Mouse (Mus musculus) heart, postnatal 0 days (tissue): Measurements from ENCODE around the gene Lcmt1. TPM values are rescaled to one million over a fixed set of nuclear protein-coding genes. Genes with fewer than 3 reads are reported as not detected.

Experiments used
- ATAC-seq: fragments of 200-750 bp; cut with Nextera tagmentation; 2 replicates; pipeline ENCODE4 v1.8.0; 2017; ENCODE audit warnings: low read depth, moderate number of reproducible peaks, moderate library complexity; ENCODE audit not compliant: insufficient read depth
- DNase-seq: peaks from one replicate; pipeline ENCODE4 v3.0.0-alpha.2; 2016; ENCODE audit warnings: low spot score
- H3K27ac ChIP-seq: fragments of 300-500 bp; sonication (generic); 2 replicates; pipeline ENCODE4 v1.5.1; 2014; ENCODE audit warnings: low read depth, mild to moderate bottlenecking
- H3K27me3 ChIP-seq: fragments of 300-500 bp; sonication (generic); 2 replicates; pipeline ENCODE4 v1.6.1; 2014; ENCODE audit warnings: low read length, mixed read lengths; ENCODE audit not compliant: control insufficient read depth, insufficient read depth
- H3K36me3 ChIP-seq: fragments of 300-500 bp; sonication (generic); replicated peaks from 2 replicates; pipeline ENCODE4 v1.6.1; 2014; ENCODE audit warnings: low read length, mixed read lengths; ENCODE audit not compliant: control insufficient read depth, insufficient read depth
- H3K4me1 ChIP-seq: fragments of 300-500 bp; sonication (generic); 2 replicates; pipeline ENCODE4 v1.6.1; 2014; ENCODE audit warnings: antibody characterized with exemption; ENCODE audit not compliant: control insufficient read depth, insufficient read depth
- H3K4me2 ChIP-seq: fragments of 300-500 bp; sonication (generic); 2 replicates; pipeline ENCODE4 v1.6.1; 2014; ENCODE audit warnings: low read depth, mild to moderate bottlenecking, low read length, moderate library complexity
- H3K4me3 ChIP-seq: fragments of 300-500 bp; sonication (generic); 2 replicates; pipeline ENCODE4 v1.5.1; 2014; ENCODE audit warnings: low read depth, low read length
- H3K9ac ChIP-seq: fragments of 300-500 bp; sonication (generic); replicated peaks from 2 replicates; pipeline ENCODE4 v1.6.1; 2014; ENCODE audit warnings: low read depth, low read length, mixed read lengths
- H3K9me3 ChIP-seq: fragments of 300-500 bp; sonication (generic); replicated peaks from 2 replicates; pipeline ENCODE4 v1.6.1; 2016; ENCODE audit warnings: low read length; ENCODE audit not compliant: control insufficient read depth
- CTCF ChIP-seq: IDR thresholded peaks from 2 replicates; pipeline ENCODE4 v1.5.1; 2016; ENCODE audit warnings: antibody characterized with exemption, control low read depth, low read depth
- EP300 ChIP-seq: IDR thresholded peaks from 2 replicates; pipeline ENCODE4 v1.6.1; 2016; ENCODE audit warnings: antibody characterized with exemption, low read depth
- WGBS: fragments of 180-500 bp; shearing (Covaris S2); extraction: QIAGEN DNeasy Blood & Tissue Kit; methylation state at CpG from one replicate; pipeline ENCODE4 v1.1.7; 2014; 5-methylcytosine and 5-hydroxymethylcytosine counted together
- polyA plus RNA-seq: library from polyadenylated mRNA; unstranded; fragments of >200 nt; fragmentation: Nextera tagmentation; extraction: Ambion mirVana; gene quantifications from 2 replicates; pipeline ENCODE4 v1.2.1, GENCODE M21; 2015
- total RNA-seq: library from RNA; depleted of rRNA; stranded (reverse); fragments of >200 nt; gene quantifications from 2 replicates; pipeline ENCODE4 v1.2.3, GENCODE M21; 2014; ENCODE audit warnings: low replicate concordance

The Lcmt1 gene
- total and polyA plus RNA-seq, 2 experiments from 2014 or later, result 12.4 to 36.2 TPM

DNA sequence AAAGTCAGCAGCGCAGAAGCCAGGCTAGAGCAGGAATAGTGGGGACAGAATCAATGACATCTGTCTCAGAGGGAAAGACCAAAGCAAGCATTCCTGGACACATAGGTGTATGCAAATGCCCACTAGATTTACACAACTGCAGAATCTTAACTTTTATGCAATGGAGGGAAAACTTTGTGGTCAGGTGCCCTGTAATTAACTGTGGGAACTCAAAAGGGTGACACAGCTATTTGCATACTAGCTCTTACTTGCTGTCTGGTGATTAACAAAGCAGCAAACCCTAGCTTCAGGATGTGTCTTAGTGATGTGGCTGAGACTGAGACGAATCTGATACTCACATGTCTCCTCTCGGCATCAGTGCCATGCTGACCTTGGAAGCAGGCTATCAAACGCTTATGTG lies 42.7 kb upstream of the Lcmt1 start:
- TF ChIP-seq EP300 (no peak), CTCF (no peak)
- H3K36me3 ChIP-seq, result peaks cover 14% of the 10 kb centered on the region
- 70% methylated on average over 4 of the region's 4 CpGs for WGBS
- H3K27me3 ChIP-seq, result no peaks in the 10 kb centered on the region
- H3K4me3 ChIP-seq, result no peak overlapping the region
- H3K4me1 ChIP-seq, result peaks cover 12% of the 10 kb centered on the region; the same call in 1 of the 2 replicates
- ATAC-seq, result no peak
- no peak for DNase-seq
- H3K9ac ChIP-seq, result no peak overlapping the region
- no peak overlapping the region for H3K27ac ChIP-seq
- H3K9me3 ChIP-seq, result no peaks in the 10 kb centered on the region
- no peak overlapping the region for H3K4me2 ChIP-seq

DNA sequence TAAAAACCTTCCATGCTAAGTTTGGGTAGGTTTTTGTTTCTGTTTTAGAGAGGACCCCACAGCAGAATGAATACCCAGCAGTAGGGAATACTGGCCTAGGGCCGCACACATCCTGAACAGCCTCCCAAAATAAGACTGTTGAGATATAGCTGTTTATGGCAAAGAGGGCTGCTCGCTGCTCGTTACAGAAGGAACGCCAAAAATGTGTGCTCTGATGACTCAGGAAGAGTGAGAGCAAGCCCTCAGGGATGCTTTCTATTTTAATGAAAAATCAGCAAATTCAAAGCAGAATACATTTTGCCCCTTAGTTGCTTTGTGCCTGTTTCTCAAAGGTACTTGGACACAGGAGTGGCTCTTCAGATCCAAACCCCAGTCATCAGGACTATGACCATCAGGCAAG lies 41.7 kb upstream of the Lcmt1 start:
- Histone ChIP-seq H3K27me3 (no peaks in the 10 kb centered on the region), H3K9me3 (no peaks in the 10 kb centered on the region), H3K4me1 (peaks cover 12% of the 10 kb centered on the region; the same call in 1 of the 2 replicates), H3K36me3 (0 out of 2 replicates have a peak, but pooled peaks cover 4% of the 10 kb centered on the region), H3K4me2 (no peak overlapping the region), H3K4me3 (no peak overlapping the region), H3K27ac (no peak overlapping the region), H3K9ac (no peak overlapping the region)
- DNase-seq, result no peak
- 47% methylated on average over 4 of the region's 4 CpGs for WGBS
- no peak for TF ChIP-seq EP300
- no peak for TF ChIP-seq CTCF
- no peak for ATAC-seq

DNA sequence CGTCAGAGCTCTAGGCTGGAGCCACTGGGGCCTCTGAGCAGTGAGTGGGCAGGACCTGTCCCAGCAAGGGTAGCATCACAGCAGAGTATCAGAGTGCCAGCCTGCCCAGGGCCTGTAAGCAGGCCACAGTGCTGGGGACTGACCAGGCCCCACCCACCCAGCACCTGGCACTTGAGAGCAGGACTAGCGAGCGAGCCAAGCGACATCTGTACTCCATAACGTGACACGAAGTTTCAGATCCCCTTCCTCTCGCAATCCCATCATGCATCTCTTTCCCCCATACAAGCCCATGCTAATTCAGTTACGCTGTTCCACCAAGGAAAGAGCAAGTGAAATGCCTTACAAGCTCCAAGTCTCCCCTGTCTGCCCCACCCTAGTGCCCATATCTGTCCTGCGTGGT lies 39.1 kb upstream of the Lcmt1 start:
- no peak for ATAC-seq
- no peak overlapping the region for H3K9ac ChIP-seq
- DNase-seq, result no peak
- H3K36me3 ChIP-seq, result no peaks in the 10 kb centered on the region
- WGBS, result 82% methylated on average over 9 of the region's 9 CpGs
- no peak overlapping the region for H3K4me2 ChIP-seq
- no peak for TF ChIP-seq CTCF
- no peak for TF ChIP-seq EP300
- no peak overlapping the region for H3K27ac ChIP-seq
- peaks cover 14% of the 10 kb centered on the region; the same call in 1 of the 2 replicates for H3K4me1 ChIP-seq
- no peak overlapping the region for H3K4me3 ChIP-seq
- no peaks in the 10 kb centered on the region for H3K27me3 ChIP-seq
- no peaks in the 10 kb centered on the region for H3K9me3 ChIP-seq

GRCm38 (mm10) chr7:123336322-123336721 lies 33.3 kb upstream of the Lcmt1 start:
- WGBS, result 79% methylated on average over 1 of the region's 1 CpGs

GRCm38 (mm10) chr7:123338351-123338750 lies 31.2 kb upstream of the Lcmt1 start:
- H3K4me3 ChIP-seq, result no peak overlapping the region
- H3K9me3 ChIP-seq, result no peaks in the 10 kb centered on the region
- H3K27me3 ChIP-seq, result no peaks in the 10 kb centered on the region
- no peak overlapping the region for H3K9ac ChIP-seq
- H3K4me2 ChIP-seq, result no peak overlapping the region
- H3K36me3 ChIP-seq, result no peaks in the 10 kb centered on the region
- DNase-seq (peak; percentile 9), ATAC-seq (0 out of 2 replicates have a peak, but pooled peaks have one; percentile 31)
- TF ChIP-seq EP300 (no peak), CTCF (peak; percentile 27)
- H3K27ac ChIP-seq, result 0 out of 2 replicates have a peak overlapping the region, but pooled peaks have one; percentile 2
- peaks cover 55% of the 10 kb centered on the region for H3K4me1 ChIP-seq
- 53% methylated on average over 8 of the region's 8 CpGs for WGBS

More at GRCm38 (mm10) chr7:123336322-123336721, 33.3 kb upstream of the Lcmt1 start:
- Histone ChIP-seq H3K9me3 (no peaks in the 10 kb centered on the region), H3K27me3 (no peaks in the 10 kb centered on the region), H3K27ac (peak overlapping the region; percentile 79), H3K36me3 (no peaks in the 10 kb centered on the region), H3K4me3 (no peak overlapping the region), H3K9ac (no peak overlapping the region), H3K4me2 (peak overlapping the region; percentile 23; the same call in 1 of the 2 replicates), H3K4me1 (peaks cover 41% of the 10 kb centered on the region)
- DNase-seq (peak; percentile 26), ATAC-seq (0 out of 2 replicates have a peak, but pooled peaks have one; percentile 33)
- TF ChIP-seq EP300 (no peak), CTCF (no peak)

DNA sequence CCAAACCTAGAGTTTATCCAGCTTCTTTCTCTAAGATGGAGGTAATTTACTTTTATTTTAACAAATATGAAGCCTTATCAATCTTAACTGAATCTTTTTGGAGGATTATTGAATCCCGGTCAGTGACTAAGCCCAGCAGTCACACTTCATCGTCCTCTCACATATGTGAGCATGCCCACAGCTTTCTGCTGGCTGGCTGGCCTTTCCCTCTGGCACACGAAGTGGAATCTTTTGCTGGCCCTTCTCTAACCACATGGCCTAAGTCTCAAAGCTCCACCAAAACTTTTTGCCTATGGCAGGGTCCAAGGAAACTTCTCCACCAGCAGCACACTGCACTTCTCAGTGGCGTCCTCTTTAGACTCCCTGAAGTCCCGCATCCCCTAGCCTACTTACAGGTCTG lies 27.7 kb upstream of the Lcmt1 start:
- Histone ChIP-seq H3K27me3 (no peaks in the 10 kb centered on the region), H3K9me3 (no peaks in the 10 kb centered on the region)

More for the DNA sequence above, 27.7 kb upstream of the Lcmt1 start:
- TF ChIP-seq EP300 (no peak), CTCF (no peak)
- H3K4me3 ChIP-seq, result no peak overlapping the region
- H3K27ac ChIP-seq, result peak overlapping the region; percentile 10
- H3K4me1 ChIP-seq, result peaks cover 39% of the 10 kb centered on the region
- ATAC-seq (no peak), DNase-seq (no peak)
- no peaks in the 10 kb centered on the region for H3K36me3 ChIP-seq
- no peak overlapping the region for H3K4me2 ChIP-seq
- peak overlapping the region; percentile 28; the same call in 1 of the 2 replicates for H3K9ac ChIP-seq
- WGBS, result 49% methylated on average over 5 of the region's 5 CpGs
